Mouse (Mus musculus) mature B cell (primary cell): ENCODE measurements around the gene Fam171a2.

Experiments used
- in situ Hi-C: fragments of 300-500 bp; cut with MboI; formaldehyde crosslinking; loops from 2 replicates; pipeline ENCODE4 v1.14.3; 2019

Gene Fam171a2

GRCm38 (mm10) chr11:102447497-102447896 is at the start of gene Fam171a2:
Gene Fam171a2 (minus strand): TSS chr11:102447682.
- in situ Hi-C loops = no loop called here

- in situ Hi-C loops = no loop called here
Measured at GRCm38 (mm10) chr11:102496732-102497131, 49.2 kb upstream of the Fam171a2 start.

GRCm38 (mm10) chr11:102496206-102496605 is 48.7 kb upstream of the Fam171a2 start:
- in situ Hi-C loops = no loop called here

GRCm38 (mm10) chr11:102495742-102496141 is 48.3 kb upstream of the Fam171a2 start:
- in situ Hi-C loops = no loop called here

- in situ Hi-C loops = no loop called here
Measured at GRCm38 (mm10) chr11:102495114-102495513, 47.6 kb upstream of the Fam171a2 start.

GRCm38 (mm10) chr11:102494063-102494650 is 46.7 kb upstream of the Fam171a2 start:
- in situ Hi-C loops = no loop called here

GRCm38 (mm10) chr11:102493241-102493640 is 45.8 kb upstream of the Fam171a2 start:
- in situ Hi-C loops = no loop called here

- in situ Hi-C loops = no loop called here
Measured at GRCm38 (mm10) chr11:102487901-102488300, 40.4 kb upstream of the Fam171a2 start.

- in situ Hi-C loops = no loop called here
Measured at GRCm38 (mm10) chr11:102486733-102487386, 39.4 kb upstream of the Fam171a2 start.

GRCm38 (mm10) chr11:102481779-102482178 is 34.3 kb upstream of the Fam171a2 start:
- in situ Hi-C loops = no loop called here

GRCm38 (mm10) chr11:102480897-102481296 is 33.4 kb upstream of the Fam171a2 start:
- in situ Hi-C loops = no loop called here

- in situ Hi-C loops = no loop called here
Measured at GRCm38 (mm10) chr11:102480111-102480510, 32.6 kb upstream of the Fam171a2 start.

- in situ Hi-C loops = no loop called here
Measured at GRCm38 (mm10) chr11:102479581-102479980, 32.1 kb upstream of the Fam171a2 start.

GRCm38 (mm10) chr11:102478671-102479070 is 31.2 kb upstream of the Fam171a2 start:
- in situ Hi-C loops = no loop called here

GRCm38 (mm10) chr11:102475027-102475426 is 27.5 kb upstream of the Fam171a2 start:
- in situ Hi-C loops = no loop called here

GRCm38 (mm10) chr11:102469648-102470357 is 22.3 kb upstream of the Fam171a2 start, which contains the start of gene Itga2b:
Gene Itga2b (minus strand): TSS chr11:102470122.
- in situ Hi-C loops = no loop called here

- in situ Hi-C loops = no loop called here
Measured at GRCm38 (mm10) chr11:102467041-102467631, 19.7 kb upstream of the Fam171a2 start.

GRCm38 (mm10) chr11:102465713-102466436 is 18.4 kb upstream of the Fam171a2 start:
- in situ Hi-C loops = no loop called here

GRCm38 (mm10) chr11:102464901-102465300 is 17.4 kb upstream of the Fam171a2 start:
- in situ Hi-C loops = no loop called here

GRCm38 (mm10) chr11:102461764-102462163 is 14.3 kb upstream of the Fam171a2 start:
- in situ Hi-C loops = no loop called here

GRCm38 (mm10) chr11:102460541-102460940 is 13.1 kb upstream of the Fam171a2 start:
- in situ Hi-C loops = no loop called here
